Mouse (Mus musculus) spleen, adult 12 weeks (tissue): ENCODE measurements around the gene Krt83.
A peak's percentile ranks its signal among the peaks of the same experiment; 100 is the strongest.

Source experiments
- DNase-seq: peaks from one replicate; pipeline ENCODE4 v3.0.0; 2022; ENCODE audit warnings: low spot score

Gene Krt83

GRCm38 (mm10) chr15:101472952-101473528 lies 18.3 kb downstream of the Krt83 start, which contains the start of gene Krt86:
Gene Krt86 (plus strand): TSS chr15:101473478.
- no peak for DNase-seq

GRCm38 (mm10) chr15:101469093-101469492 lies 22.2 kb downstream of the Krt83 start:
- no peak for DNase-seq

- no peak for DNase-seq
These were observed 27.7 kb downstream of the Krt83 start, which contains the start of gene Krt81 for GRCm38 (mm10) chr15:101463651-101464050. Gene Krt81 (minus strand): TSS chr15:101463751.

- no peak for DNase-seq
These were observed 32.0 kb downstream of the Krt83 start for GRCm38 (mm10) chr15:101459283-101459682.

- no peak for DNase-seq
These were observed 32.9 kb downstream of the Krt83 start for GRCm38 (mm10) chr15:101458361-101458930.

- DNase-seq = no peak
These were observed 35.4 kb downstream of the Krt83 start for GRCm38 (mm10) chr15:101455891-101456290.

- DNase-seq = no peak
These were observed 36.0 kb downstream of the Krt83 start for GRCm38 (mm10) chr15:101455292-101455691.

- DNase-seq = no peak
These were observed 36.5 kb downstream of the Krt83 start for GRCm38 (mm10) chr15:101454774-101455173.

- DNase-seq = peak; percentile 6
These were observed 38.1 kb downstream of the Krt83 start for GRCm38 (mm10) chr15:101453093-101453736.

- DNase-seq = no peak
These were observed 43.9 kb downstream of the Krt83 start, which contains the start of gene Krt88 for GRCm38 (mm10) chr15:101447444-101447843. Gene Krt88 (plus strand): TSS chr15:101447744.

GRCm38 (mm10) chr15:101446572-101446971 lies 44.7 kb downstream of the Krt83 start:
- no peak for DNase-seq

- no peak for DNase-seq
These were observed 50.5 kb downstream of the Krt83 start for GRCm38 (mm10) chr15:101440837-101441236.

GRCm38 (mm10) chr15:101438555-101438954 lies 52.8 kb downstream of the Krt83 start, which contains the start of gene Krt87:
Gene Krt87 (minus strand): TSS chr15:101438804.
- DNase-seq = no peak

- no peak for DNase-seq
These were observed 54.7 kb downstream of the Krt83 start for GRCm38 (mm10) chr15:101436611-101437010.
